Mouse (Mus musculus): ENCODE data around the gene Tmie.

DNA sequence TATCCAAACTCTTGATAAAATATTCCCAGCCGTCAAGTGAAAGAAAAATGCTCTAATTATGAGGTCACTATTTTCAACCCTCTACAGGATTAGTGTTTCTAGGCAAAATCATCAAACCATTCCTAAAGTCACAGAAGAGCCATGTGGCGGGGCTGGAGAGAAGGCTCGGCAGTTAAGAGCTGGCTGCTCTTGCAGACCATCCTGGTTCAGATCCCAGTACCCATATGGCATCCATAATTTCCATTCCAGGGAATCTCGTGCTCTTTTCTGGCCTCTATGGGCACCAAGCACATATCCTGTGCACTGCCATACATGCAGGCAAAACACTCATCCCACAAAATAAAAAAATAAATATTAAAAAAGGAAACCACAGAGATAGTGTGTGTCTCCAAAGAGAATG, 54.5 kb downstream of the Tmie start:
- no peak for TF ChIP-seq POLR2AphosphoS2 (IDR thresholded peaks at IDR 0.05; ENCODE audit: insufficient read length, low read depth)
- no peak for TF ChIP-seq E2F4 (IDR thresholded peaks at IDR 0.05; ENCODE audit: insufficient read depth)
- no peak for TF ChIP-seq POLR2A (IDR thresholded peaks at IDR 0.05; ENCODE audit: insufficient read length, low read depth)
- no peak for TF ChIP-seq USF1 (IDR thresholded peaks at IDR 0.05; ENCODE audit: low read depth)
- no peak for TF ChIP-seq CEBPB (IDR thresholded peaks at IDR 0.05; ENCODE audit: insufficient read depth, poor library complexity, severe bottlenecking)
- no peak for TF ChIP-seq REST (IDR thresholded peaks at IDR 0.05; ENCODE audit: insufficient read depth, insufficient read length)
- TF ChIP-seq TCF12 (IDR thresholded peaks at IDR 0.05; ENCODE audit: insufficient read depth, poor library complexity, severe bottlenecking), result no peak
